Mouse (Mus musculus) CH12.LX (cell line): Measurements from ENCODE around the gene Pdk4. TPM values are rescaled to one million over a fixed set of nuclear protein-coding genes. Genes with fewer than 3 reads are reported as not detected.
A peak's percentile ranks its signal among the peaks of the same experiment; 100 is the strongest.

Experiments
- DNase-seq: peaks from one replicate; pipeline ENCODE4 v3.0.0-alpha.2; 2013; ENCODE audit errors: extremely low read depth
- H3K27ac ChIP-seq: 2 replicates; pipeline ENCODE4 v1.5.1; 2012; ENCODE audit warnings: low read depth, mild to moderate bottlenecking, control low read depth, moderate library complexity; ENCODE audit not compliant: insufficient read depth
- H3K27me3 ChIP-seq: replicated peaks from 2 replicates; pipeline ENCODE3; 2012; ENCODE audit warnings: inconsistent platforms
- H3K36me3 ChIP-seq, 2 experiments: replicated peaks in 1 of 2; 2 replicates each; pipeline versions ENCODE3 to v1.6.1; 2012; ENCODE audit warnings: inconsistent platforms in 1 of 2, low read length in 1 of 2, mild to moderate bottlenecking in 1 of 2, mixed read lengths in 1 of 2, moderate library complexity in 1 of 2; ENCODE audit not compliant: control insufficient read depth in 1 of 2, insufficient read depth in 1 of 2
- H3K4me1 ChIP-seq, 2 experiments: 2 replicates each; pipeline ENCODE4 v1.6.1; 2012; ENCODE audit warnings: inconsistent platforms in 1 of 2, moderate library complexity in 1 of 2; ENCODE audit not compliant: insufficient read depth in 2 of 2, control insufficient read depth in 1 of 2
- H3K4me2 ChIP-seq: 2 replicates; pipeline ENCODE4 v1.6.1; 2012; ENCODE audit warnings: low read depth, mild to moderate bottlenecking, control low read depth; ENCODE audit not compliant: poor library complexity, insufficient read depth, severe bottlenecking
- H3K4me3 ChIP-seq, 3 experiments: fragments of 150-350 bp in 1 of 3; sonication (generic) in 1 of 3; replicated peaks in 1 of 3; 2 replicates each; pipeline versions ENCODE3 to v1.5.1; 2011 to 2012; ENCODE audit warnings: low read depth in 2 of 3, low read length in 2 of 3, mild to moderate bottlenecking in 2 of 3, moderate library complexity in 2 of 3, control low read depth in 1 of 3, improper control_type of control experiment in 1 of 3, inconsistent platforms in 1 of 3, mixed read lengths in 1 of 3; ENCODE audit not compliant: poor library complexity in 1 of 3
- H3K79me2 ChIP-seq: replicated peaks from 2 replicates; pipeline ENCODE4 v1.6.1; 2012; ENCODE audit warnings: mild to moderate bottlenecking, moderate library complexity; ENCODE audit not compliant: control insufficient read depth, poor library complexity, insufficient read depth, severe bottlenecking; ENCODE audit errors: extremely low read depth
- H3K9ac ChIP-seq: 2 replicates; pipeline ENCODE4 v1.6.1; 2012; ENCODE audit warnings: low read depth, mild to moderate bottlenecking, control low read depth, moderate library complexity; ENCODE audit not compliant: insufficient read depth
- H3K9me3 ChIP-seq: replicated peaks from 2 replicates; pipeline ENCODE3; 2012; ENCODE audit warnings: low read length, inconsistent platforms, mixed read lengths
- BHLHE40 ChIP-seq: IDR thresholded peaks from 2 replicates; pipeline ENCODE4 v1.6.1; 2011; ENCODE audit warnings: mild to moderate bottlenecking, low read depth, low read length, improper control_type of control experiment
- CHD1 ChIP-seq: IDR thresholded peaks from 2 replicates; pipeline ENCODE4 v1.6.1; 2012; ENCODE audit warnings: low read depth, low read length, improper control_type of control experiment, inconsistent platforms
- CTCF ChIP-seq, 2 experiments: IDR thresholded peaks in 1 of 2; conservative IDR thresholded peaks in 1 of 2; 2 replicates each; pipeline ENCODE4 v1.5.1; 2011 to 2012; ENCODE audit warnings: low read depth in 2 of 2, low read length in 2 of 2, improper control_type of control experiment in 1 of 2, inconsistent platforms in 1 of 2, mild to moderate bottlenecking in 1 of 2, moderate library complexity in 1 of 2
- E2F4 ChIP-seq: IDR thresholded peaks from 2 replicates; pipeline ENCODE4 v1.6.1; 2011; ENCODE audit warnings: low read depth, low read length, improper control_type of control experiment; ENCODE audit not compliant: insufficient replicate concordance
- ELF1 ChIP-seq: IDR thresholded peaks from 2 replicates; pipeline ENCODE4 v1.6.1; 2014; ENCODE audit warnings: low read depth, mild to moderate bottlenecking, inconsistent platforms, low read length, improper control_type of control experiment
- ETS1 ChIP-seq: conservative IDR thresholded peaks from 2 replicates; pipeline ENCODE4 v1.6.1; 2012; ENCODE audit warnings: low read depth, mild to moderate bottlenecking, inconsistent platforms, low read length, improper control_type of control experiment, moderate library complexity
- IRF4 ChIP-seq: IDR thresholded peaks from 2 replicates; pipeline ENCODE4 v1.6.1; 2014; ENCODE audit warnings: low read depth, mild to moderate bottlenecking, inconsistent platforms, low read length, improper control_type of control experiment
- JUN ChIP-seq: IDR thresholded peaks from 2 replicates; pipeline ENCODE4 v1.6.1; 2011; ENCODE audit warnings: low read depth, mild to moderate bottlenecking, low read length, improper control_type of control experiment, moderate library complexity; ENCODE audit not compliant: insufficient read depth
- JUND ChIP-seq: conservative IDR thresholded peaks from 2 replicates; pipeline ENCODE4 v1.6.1; 2011; ENCODE audit warnings: low read depth, low read length, improper control_type of control experiment
- KAT2A ChIP-seq: IDR thresholded peaks from 2 replicates; pipeline ENCODE4 v1.6.1; 2012; ENCODE audit warnings: low read length, improper control_type of control experiment, inconsistent platforms; ENCODE audit not compliant: insufficient replicate concordance
- MAFK ChIP-seq: IDR thresholded peaks from 2 replicates; pipeline ENCODE4 v1.6.1; 2011; ENCODE audit warnings: low read length, improper control_type of control experiment; ENCODE audit not compliant: insufficient replicate concordance
- MEF2A ChIP-seq: IDR thresholded peaks from 2 replicates; pipeline ENCODE4 v1.6.1; 2014; ENCODE audit warnings: low read depth, mild to moderate bottlenecking, inconsistent platforms, low read length, improper control_type of control experiment, borderline replicate concordance
- MXI1 ChIP-seq: IDR thresholded peaks from 2 replicates; pipeline ENCODE4 v1.6.1; 2011; ENCODE audit warnings: mild to moderate bottlenecking, low read depth, low read length, improper control_type of control experiment
- NELFE ChIP-seq: IDR thresholded peaks from 2 replicates; pipeline ENCODE4 v1.6.1; 2011; ENCODE audit warnings: low read depth, low read length, improper control_type of control experiment
- PAX5 ChIP-seq: IDR thresholded peaks from 2 replicates; pipeline ENCODE4 v1.6.1; 2012; ENCODE audit warnings: low read length, inconsistent platforms, mixed read lengths
- POLR2A ChIP-seq: IDR thresholded peaks from 2 replicates; pipeline ENCODE4 v1.6.1; 2011; ENCODE audit warnings: low read depth, mild to moderate bottlenecking, improper control_type of control experiment, low read length
- POLR2AphosphoS2 ChIP-seq: IDR thresholded peaks from 2 replicates; pipeline ENCODE4 v1.6.1; 2011; ENCODE audit warnings: low read depth, low read length, improper control_type of control experiment
- SMC3 ChIP-seq: IDR thresholded peaks from 2 replicates; pipeline ENCODE4 v1.6.1; 2011; ENCODE audit warnings: low read depth, low read length, improper control_type of control experiment
- TBP ChIP-seq: conservative IDR thresholded peaks from 2 replicates; pipeline ENCODE4 v1.6.1; 2011; ENCODE audit warnings: low read depth, low read length, improper control_type of control experiment
- USF2 ChIP-seq: conservative IDR thresholded peaks from 2 replicates; pipeline ENCODE4 v1.6.1; 2011; ENCODE audit warnings: low read depth, low read length, improper control_type of control experiment
- ZMIZ1 ChIP-seq: IDR thresholded peaks from 2 replicates; pipeline ENCODE4 v1.6.1; 2012; ENCODE audit warnings: low read depth, mild to moderate bottlenecking, inconsistent platforms, low read length, improper control_type of control experiment
- ZNF384 ChIP-seq: IDR thresholded peaks from 2 replicates; pipeline ENCODE4 v1.6.1; 2012; ENCODE audit warnings: low read depth, low read length, improper control_type of control experiment, inconsistent platforms
- dilution Hi-C: fragments of 300-500 bp; cut with MboI; formaldehyde crosslinking; loops from 2 replicates; pipeline ENCODE4 v1.14.3; 2020; ENCODE audit warnings: low sequenced_read_pairs; ENCODE audit not compliant: extremely low pct_unique_long_range_greater_than_20kb, extremely low pct_ligation_motif_present
- in situ Hi-C: fragments of 300-500 bp; cut with MboI; formaldehyde crosslinking; loops from 3 replicates; pipeline ENCODE4 v1.14.3; 2019; ENCODE audit warnings: low sequenced_read_pairs, low pct_ligation_motif_present, low pct_unique_long_range_greater_than_20kb, mixed read lengths
- polyA plus RNA-seq: library from polyadenylated mRNA; unstranded; fragments of >175 nt; gene quantifications from 2 replicates; pipeline ENCODE4 v1.2.1, GENCODE M21; 2012; ENCODE audit warnings: low read depth; ENCODE audit not compliant: insufficient read length
- total RNA-seq, 2 experiments: library from RNA; depleted of rRNA; stranded (reverse); fragments of 300-350 nt in 1 of 2; fragments of >200 nt in 1 of 2; gene quantifications; 2 replicates each; pipeline ENCODE4 v1.2.3; 2012 to 2014

The Pdk4 gene
- total and polyA plus RNA-seq, 3 experiments: not detected

- in situ Hi-C loops: no loop called here
- no peak overlapping the region for H3K4me3 ChIP-seq
- no peaks in the 10 kb centered on the region for H3K9me3 ChIP-seq
- peaks cover 4 to 21% of the 10 kb centered on the region in 2 experiments; a peak in 2 of 4 replicates for H3K4me1 ChIP-seq
- H3K9ac ChIP-seq: no peak overlapping the region
- H3K27ac ChIP-seq: no peak overlapping the region
- DNase-seq: peak; percentile 79
- dilution Hi-C loops: no loop called here
- no peaks in the 10 kb centered on the region for H3K36me3 ChIP-seq
- TF ChIP-seq CTCF (conservative IDR thresholded peaks at IDR 0.05 in 1 of 2, IDR thresholded peaks at IDR 0.05 in 1 of 2; ENCODE audit: low read depth in 2 of 2, low read length in 2 of 2) (no peak), ETS1 (0 out of 2 replicates have a peak, but pooled peaks have one; percentile 7)
- TF ChIP-seq, all 38 proteins: peak for 1
- Histone ChIP-seq H3K79me2 (no peaks in the 10 kb centered on the region), H3K27me3 (no peaks in the 10 kb centered on the region), H3K4me2 (peak overlapping the region; percentile 38)
These were observed 53.6 kb downstream of the Pdk4 start for GRCm38 (mm10) chr6:5442316-5443085.

DNA sequence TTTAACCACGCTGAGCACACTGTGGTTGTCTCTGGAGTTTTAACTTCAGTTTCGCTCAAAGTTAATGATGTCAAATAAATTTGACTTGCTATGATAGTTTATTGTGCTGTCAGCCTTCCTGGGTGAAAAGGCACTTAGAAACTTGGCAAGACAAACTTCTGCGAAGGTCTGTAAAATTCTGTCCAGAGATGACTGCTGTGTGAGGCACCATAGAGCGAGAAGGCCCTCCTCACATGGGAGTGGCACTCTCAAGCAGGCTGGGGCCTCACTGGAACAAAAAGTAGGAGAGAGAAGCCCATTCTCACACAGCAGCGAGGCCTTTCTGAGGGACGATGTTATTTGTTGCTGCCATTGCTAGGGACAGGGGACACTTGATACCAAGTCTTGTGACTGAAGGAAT lies 54.9 kb downstream of the Pdk4 start:
- Histone ChIP-seq H3K4me2 (no peak overlapping the region), H3K4me1 (peaks cover 4 to 21% of the 10 kb centered on the region in 2 experiments; a peak in 2 of 4 replicates), H3K27me3 (no peaks in the 10 kb centered on the region), H3K36me3 (no peaks in the 10 kb centered on the region), H3K9ac (no peak overlapping the region), H3K4me3 (no peak overlapping the region), H3K27ac (no peak overlapping the region), H3K9me3 (no peaks in the 10 kb centered on the region), H3K79me2 (no peaks in the 10 kb centered on the region)
- no peak for TF ChIP-seq BHLHE40
- TF ChIP-seq MXI1: no peak
- no peak for TF ChIP-seq IRF4
- TF ChIP-seq NELFE: no peak
- TF ChIP-seq MEF2A: no peak
- no peak for TF ChIP-seq ZMIZ1
- no peak for TF ChIP-seq KAT2A
- TF ChIP-seq TBP: no peak
- no peak for TF ChIP-seq ZNF384
- no peak for TF ChIP-seq E2F4
- TF ChIP-seq MAFK: no peak
- no peak for TF ChIP-seq JUND
- no peak for TF ChIP-seq PAX5
- no peak for TF ChIP-seq POLR2A
- TF ChIP-seq POLR2AphosphoS2: no peak
- TF ChIP-seq CHD1: no peak
- TF ChIP-seq JUN: no peak
- TF ChIP-seq SMC3: no peak
- TF ChIP-seq USF2: no peak
- TF ChIP-seq ELF1: no peak
- in situ Hi-C loops (no loop called here), dilution Hi-C loops (no loop called here)
- no peak for DNase-seq
